In genomic region chr6:51630184-51630583, GRCm38 (mm10) we compare ENCODE assay signal across 15 mouse cellular contexts.
"Had no signal": no experiment of that assay in that cellular context is flagged by ENCODE, and none has a peak within 500 bp of the region (broad histone marks: within the 10 kb centered on the region; RNA-seq: fewer than 3 reads in every experiment).

No protein-coding gene starts in this region.

- H3K9me3 ChIP-seq: limb, embryonic 13.5 days; liver, embryonic 13.5 days; lung, embryonic 15.5 days; midbrain, embryonic 10.5 days; neural tube, embryonic 15.5 days had no signal

- H3K4me1 ChIP-seq: limb, embryonic 13.5 days; midbrain, embryonic 10.5 days had no signal

- H3K36me3 ChIP-seq: limb, embryonic 13.5 days; liver, embryonic 13.5 days; lung, embryonic 15.5 days; midbrain, embryonic 10.5 days; neural tube, embryonic 15.5 days had no signal

- H3K9ac ChIP-seq: limb, embryonic 13.5 days; liver, embryonic 13.5 days; lung, embryonic 15.5 days; neural tube, embryonic 15.5 days had no signal

- DNase-seq: kidney, adult 2 months; kidney, postnatal 25 days; left cerebral cortex, postnatal 4 days; liver, embryonic 13.5 days; midbrain, embryonic 14.5 days; right cerebral cortex, adult 18-20 months; right cerebral cortex, postnatal 25 days; thymus, postnatal 4 days had no signal

- ATAC-seq: intestine, embryonic 16.5 days had no signal

- H3K27ac ChIP-seq: limb, embryonic 13.5 days; liver, embryonic 13.5 days; lung, embryonic 15.5 days; midbrain, embryonic 10.5 days; neural tube, embryonic 15.5 days; stomach, postnatal 0 days had no signal

- H3K4me3 ChIP-seq: limb, embryonic 13.5 days; liver, embryonic 13.5 days; lung, embryonic 15.5 days; midbrain, embryonic 10.5 days; myocyte; neural tube, embryonic 15.5 days had no signal

- H3K27me3 ChIP-seq: limb, embryonic 13.5 days; lung, embryonic 15.5 days; neural tube, embryonic 15.5 days had no signal

- H3K4me2 ChIP-seq: limb, embryonic 13.5 days; liver, embryonic 13.5 days; lung, embryonic 15.5 days; neural tube, embryonic 15.5 days had no signal
